Mouse (Mus musculus) small intestine, adult 2 months (tissue): ENCODE measurements around the gene Hs6st3. TPM values are rescaled to one million over a fixed set of nuclear protein-coding genes. Genes with fewer than 3 reads are reported as not detected.

Experiments
- H3K27ac ChIP-seq: fragments of 200-500 bp; 2 replicates; pipeline ENCODE4 v1.5.1; 2012; ENCODE audit warnings: low read depth, low read length, control low read depth, inconsistent platforms; ENCODE audit not compliant: insufficient read depth
- H3K27me3 ChIP-seq: fragments of 200-500 bp; 2 replicates; pipeline ENCODE4 v1.6.1; 2012; ENCODE audit warnings: mild to moderate bottlenecking, moderate library complexity, low read length, inconsistent platforms; ENCODE audit not compliant: control insufficient read depth, insufficient read depth
- H3K36me3 ChIP-seq: fragments of 200-500 bp; 2 replicates; pipeline ENCODE4 v1.6.1; 2012; ENCODE audit warnings: mild to moderate bottlenecking, low read length, control low read depth, inconsistent platforms; ENCODE audit not compliant: control insufficient read depth, insufficient read depth
- H3K4me1 ChIP-seq: fragments of 200-500 bp; 2 replicates; pipeline ENCODE4 v1.6.1; 2012; ENCODE audit warnings: low read length, inconsistent platforms, mixed read lengths; ENCODE audit not compliant: control insufficient read depth, insufficient read depth, insufficient read length
- H3K4me3 ChIP-seq: fragments of 200-500 bp; 2 replicates; pipeline ENCODE4 v1.5.1; 2012; ENCODE audit warnings: low read depth, mild to moderate bottlenecking, control low read depth, inconsistent platforms, low read length, moderate library complexity
- CTCF ChIP-seq: fragments of 200-500 bp; IDR thresholded peaks from 2 replicates; pipeline ENCODE4 v1.5.1; 2012; ENCODE audit warnings: low read depth, mild to moderate bottlenecking, control low read depth, inconsistent platforms, low read length, moderate library complexity, mixed read lengths; ENCODE audit not compliant: insufficient replicate concordance, insufficient read length; ENCODE audit errors: extremely low read depth
- POLR2A ChIP-seq: fragments of 200-500 bp; IDR thresholded peaks from 2 replicates; pipeline ENCODE4 v1.6.1; 2012; ENCODE audit warnings: low read depth, mild to moderate bottlenecking, control low read depth, inconsistent platforms, low read length, moderate library complexity
- WGBS: fragments of 180-500 bp; shearing (Covaris S2); methylation state at CpG from one replicate; pipeline ENCODE4 v1.1.7; 2018; 5-methylcytosine and 5-hydroxymethylcytosine counted together
- polyA plus RNA-seq: library from polyadenylated mRNA; depleted of rRNA; stranded (reverse); fragments of >200 nt; gene quantifications from 2 replicates; pipeline ENCODE4 v1.2.3, GENCODE M21; 2012

The Hs6st3 gene
- polyA plus RNA-seq, 1 experiment = not detected

DNA sequence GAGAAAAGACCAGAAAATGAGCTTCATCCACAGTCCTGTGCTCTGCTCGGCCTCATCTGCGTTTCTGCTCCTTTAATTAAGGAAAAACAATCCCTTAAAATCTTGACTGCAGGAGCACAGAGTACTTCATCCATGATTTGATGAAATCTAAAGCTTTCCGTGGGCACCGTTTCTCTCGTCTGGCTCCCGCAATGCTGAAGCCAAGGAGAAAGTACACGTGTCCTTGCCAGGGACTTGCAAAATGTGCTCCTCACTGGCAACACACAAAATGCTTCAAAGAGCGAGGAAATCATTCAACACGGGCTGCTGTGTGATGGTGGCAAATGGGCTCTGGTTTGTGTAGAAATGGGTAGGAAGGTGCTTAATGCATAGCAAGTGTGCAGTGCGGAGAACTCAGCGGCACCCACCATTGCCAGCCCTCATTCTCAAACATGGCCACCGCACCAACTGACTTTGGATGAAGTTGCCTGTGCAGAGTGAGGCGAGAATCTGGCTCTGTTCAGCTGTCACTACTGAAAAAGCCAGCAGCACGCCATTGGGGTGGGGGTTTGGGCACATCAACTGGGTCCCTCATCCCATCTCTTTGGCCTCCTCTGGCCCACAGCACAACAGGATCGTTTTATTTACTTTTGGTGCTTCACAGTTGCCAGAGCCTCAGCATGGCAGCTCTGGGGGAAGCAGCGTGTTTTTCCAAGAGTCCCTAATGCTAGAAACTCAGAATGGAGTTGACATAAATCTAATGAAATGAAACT, 532.9 kb downstream of the Hs6st3 start:
- H3K27me3 ChIP-seq = no peaks in the 10 kb centered on the region
- 90% methylated on average over 16 of the region's 16 CpGs for WGBS
- no peaks in the 10 kb centered on the region for H3K4me1 ChIP-seq
- no peak overlapping the region for H3K27ac ChIP-seq
- no peak for TF ChIP-seq POLR2A
- TF ChIP-seq CTCF = no peak
- no peaks in the 10 kb centered on the region for H3K36me3 ChIP-seq
- no peak overlapping the region for H3K4me3 ChIP-seq

GRCm38 (mm10) chr14:119678574-119678973, 540.4 kb downstream of the Hs6st3 start:
- H3K27ac ChIP-seq = no peak overlapping the region
- no peaks in the 10 kb centered on the region for H3K27me3 ChIP-seq
- H3K36me3 ChIP-seq = no peaks in the 10 kb centered on the region
- 87% methylated on average over 11 of the region's 11 CpGs for WGBS
- no peak for TF ChIP-seq POLR2A
- no peak for TF ChIP-seq CTCF
- no peaks in the 10 kb centered on the region for H3K4me1 ChIP-seq
- H3K4me3 ChIP-seq = no peak overlapping the region

DNA sequence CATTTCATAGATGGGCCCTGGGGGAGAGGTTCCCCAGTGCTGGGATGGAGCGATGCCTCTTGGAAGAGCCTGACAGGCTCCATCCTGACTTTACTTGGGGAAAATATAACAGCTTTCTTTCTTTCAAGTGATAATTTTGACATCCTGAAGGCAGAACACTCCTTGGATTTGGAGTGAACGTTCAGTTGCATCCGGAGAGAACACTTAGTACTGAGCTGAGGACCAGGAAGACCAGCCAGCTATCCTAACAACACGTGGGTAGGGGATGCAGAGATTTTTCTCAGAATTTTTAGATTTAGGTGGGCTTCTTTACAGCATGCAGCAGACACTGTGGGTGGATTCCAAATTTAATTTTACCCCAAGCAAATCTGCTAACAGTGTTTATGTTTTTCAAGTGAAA, 541.9 kb downstream of the Hs6st3 start:
- no peak for TF ChIP-seq POLR2A
- no peak for TF ChIP-seq CTCF
- 82% methylated on average over 4 of the region's 4 CpGs for WGBS

GRCm38 (mm10) chr14:119687885-119688284, 549.7 kb downstream of the Hs6st3 start:
- no peaks in the 10 kb centered on the region for H3K36me3 ChIP-seq
- TF ChIP-seq CTCF (no peak), POLR2A (no peak)
- H3K27ac ChIP-seq = no peak overlapping the region
- H3K4me1 ChIP-seq = no peaks in the 10 kb centered on the region
- H3K4me3 ChIP-seq = no peak overlapping the region
- 73% methylated on average over 2 of the region's 2 CpGs for WGBS
- H3K27me3 ChIP-seq = no peaks in the 10 kb centered on the region

More for the DNA sequence above, 541.9 kb downstream of the Hs6st3 start:
- Histone ChIP-seq H3K27ac (no peak overlapping the region), H3K27me3 (no peaks in the 10 kb centered on the region), H3K4me1 (no peaks in the 10 kb centered on the region), H3K4me3 (no peak overlapping the region), H3K36me3 (no peaks in the 10 kb centered on the region)

- TF ChIP-seq CTCF (no peak), POLR2A (no peak)
- WGBS = 91% methylated on average over 4 of the region's 4 CpGs
Measured at GRCm38 (mm10) chr14:119699982-119700381, 561.8 kb downstream of the Hs6st3 start.

DNA sequence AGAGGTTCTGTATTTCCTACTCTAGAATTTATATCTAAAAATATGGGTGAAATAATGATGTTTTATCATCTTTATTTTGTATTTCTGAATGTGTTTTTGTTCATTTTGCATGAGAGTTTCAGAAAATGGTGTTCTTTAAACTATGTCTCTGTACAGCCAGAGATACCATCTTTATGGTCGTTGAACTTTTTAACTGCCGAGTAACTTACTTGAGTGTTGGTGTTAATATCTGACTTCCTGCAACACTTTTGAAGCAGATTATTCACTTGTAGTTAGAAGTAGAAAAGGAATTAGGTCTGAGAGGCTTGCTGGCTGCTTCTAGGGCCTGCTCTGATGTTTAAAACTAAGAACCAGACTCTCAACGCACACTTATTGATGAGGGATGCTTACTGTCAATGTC, 576.6 kb downstream of the Hs6st3 start:
- Histone ChIP-seq H3K36me3 (no peaks in the 10 kb centered on the region), H3K27me3 (no peaks in the 10 kb centered on the region), H3K27ac (no peak overlapping the region), H3K4me3 (no peak overlapping the region), H3K4me1 (no peaks in the 10 kb centered on the region)
- TF ChIP-seq POLR2A (no peak), CTCF (no peak)
- WGBS = 46% methylated on average over 3 of the region's 3 CpGs

More at GRCm38 (mm10) chr14:119699982-119700381, 561.8 kb downstream of the Hs6st3 start:
- Histone ChIP-seq H3K27ac (no peak overlapping the region), H3K27me3 (no peaks in the 10 kb centered on the region), H3K4me3 (no peak overlapping the region), H3K36me3 (no peaks in the 10 kb centered on the region), H3K4me1 (no peaks in the 10 kb centered on the region)

GRCm38 (mm10) chr14:119717323-119717722, 579.2 kb downstream of the Hs6st3 start:
- Histone ChIP-seq H3K4me3 (no peak overlapping the region), H3K27me3 (no peaks in the 10 kb centered on the region), H3K4me1 (no peaks in the 10 kb centered on the region), H3K27ac (no peak overlapping the region), H3K36me3 (no peaks in the 10 kb centered on the region)
- 77% methylated on average over 1 of the region's 1 CpGs for WGBS
- TF ChIP-seq POLR2A = no peak
- TF ChIP-seq CTCF = no peak

DNA sequence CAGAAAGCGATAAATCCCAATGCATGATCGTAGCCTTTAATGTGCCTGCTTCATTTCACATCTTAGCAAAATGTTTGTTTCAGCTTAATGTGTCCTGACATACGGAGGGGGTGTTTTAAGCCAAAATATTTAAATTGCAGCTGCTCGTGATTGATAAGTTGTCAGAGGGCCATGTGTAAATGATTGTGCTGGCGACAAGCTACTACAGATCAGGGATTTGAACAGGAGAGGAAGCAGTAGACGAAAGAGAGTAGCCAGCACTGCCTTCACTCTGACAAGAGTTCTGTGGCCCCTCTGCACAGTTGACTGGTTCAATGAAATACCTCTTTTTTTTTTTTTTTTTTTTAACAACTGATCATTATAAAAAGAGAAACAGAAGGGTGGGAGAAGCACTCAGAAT, 587.0 kb downstream of the Hs6st3 start:
- no peak for TF ChIP-seq POLR2A
- TF ChIP-seq CTCF = no peak
- Histone ChIP-seq H3K27ac (no peak overlapping the region), H3K36me3 (no peaks in the 10 kb centered on the region), H3K27me3 (no peaks in the 10 kb centered on the region), H3K4me3 (no peak overlapping the region), H3K4me1 (no peaks in the 10 kb centered on the region)
- 75% methylated on average over 6 of the region's 6 CpGs for WGBS
